Mouse (Mus musculus) heart, embryonic 13.5 days (tissue): ENCODE results near the gene Ssh1. TPM values are rescaled to one million over a fixed set of nuclear protein-coding genes. Genes with fewer than 3 reads are reported as not detected.

Source experiments
- ATAC-seq: fragments of 200-750 bp; cut with Nextera tagmentation; 2 replicates; pipeline ENCODE4 v1.8.0; 2017; ENCODE audit warnings: moderate TSS enrichment; ENCODE audit not compliant: insufficient number of reproducible peaks, low FRiP score, low TSS enrichment; ENCODE audit errors: extremely low read depth
- H3K27ac ChIP-seq: fragments of 300-500 bp; sonication (generic); replicated peaks from 2 replicates; pipeline ENCODE4 v1.5.1; 2015; ENCODE audit warnings: moderate library complexity, mild to moderate bottlenecking, inconsistent platforms
- H3K27me3 ChIP-seq: fragments of 300-500 bp; sonication (generic); replicated peaks from 2 replicates; pipeline ENCODE4 v1.6.1; 2015; ENCODE audit warnings: mild to moderate bottlenecking, inconsistent platforms
- H3K36me3 ChIP-seq: fragments of 300-500 bp; sonication (generic); 2 replicates; pipeline ENCODE4 v1.6.1; 2015; ENCODE audit warnings: mild to moderate bottlenecking, inconsistent platforms
- H3K4me1 ChIP-seq: fragments of 300-500 bp; sonication (generic); 2 replicates; pipeline ENCODE4 v1.6.1; 2015; ENCODE audit warnings: inconsistent platforms
- H3K4me2 ChIP-seq: fragments of 300-500 bp; sonication (generic); 2 replicates; pipeline ENCODE4 v1.6.1; 2015; ENCODE audit warnings: inconsistent platforms, mild to moderate bottlenecking, moderate library complexity
- H3K4me3 ChIP-seq: fragments of 300-500 bp; sonication (generic); 2 replicates; pipeline ENCODE4 v1.5.1; 2015; ENCODE audit warnings: moderate library complexity, mild to moderate bottlenecking, inconsistent platforms
- H3K9ac ChIP-seq: fragments of 300-500 bp; sonication (generic); 2 replicates; pipeline ENCODE4 v1.6.1; 2015; ENCODE audit warnings: inconsistent platforms, mild to moderate bottlenecking, moderate library complexity
- H3K9me3 ChIP-seq: fragments of 300-500 bp; sonication (generic); 2 replicates; pipeline ENCODE4 v1.6.1; 2016; ENCODE audit warnings: inconsistent platforms
- WGBS: fragments of 180-500 bp; shearing (Covaris S2); methylation state at CpG from one replicate; pipeline ENCODE4 v1.1.7; 2015; ENCODE audit warnings: mixed read lengths; 5-methylcytosine and 5-hydroxymethylcytosine counted together
- polyA plus RNA-seq: library from polyadenylated mRNA; unstranded; fragments of >200 nt; fragmentation: Nextera tagmentation; extraction: Ambion mirVana; gene quantifications from 2 replicates; pipeline ENCODE4 v1.2.1, GENCODE M21; 2015

Ssh1 gene
- polyA plus RNA-seq, 1 experiment from 2014 or later: 13.5 TPM

GRCm38 (mm10) chr5:113965659-113966185 is 28.0 kb downstream of the Ssh1 start:
- H3K9me3 ChIP-seq: no peaks in the 10 kb centered on the region
- H3K4me3 ChIP-seq: no peak overlapping the region

GRCm38 (mm10) chr5:113964972-113965371 is 28.7 kb downstream of the Ssh1 start:
- Histone ChIP-seq H3K36me3 (peaks cover 80% of the 10 kb centered on the region), H3K27ac (no peak overlapping the region), H3K9ac (no peak overlapping the region), H3K4me2 (no peak overlapping the region), H3K9me3 (no peaks in the 10 kb centered on the region), H3K4me1 (peaks cover 36% of the 10 kb centered on the region), H3K27me3 (no peaks in the 10 kb centered on the region), H3K4me3 (no peak overlapping the region)
- no peak for ATAC-seq
- 78% methylated on average over 14 of the region's 14 CpGs for WGBS

More at GRCm38 (mm10) chr5:113965659-113966185, 28.0 kb downstream of the Ssh1 start:
- no peak overlapping the region for H3K27ac ChIP-seq
- H3K4me1 ChIP-seq: peaks cover 35% of the 10 kb centered on the region
- H3K9ac ChIP-seq: no peak overlapping the region
- peaks cover 79% of the 10 kb centered on the region for H3K36me3 ChIP-seq
- no peak overlapping the region for H3K4me2 ChIP-seq
- H3K27me3 ChIP-seq: no peaks in the 10 kb centered on the region
- no peak for ATAC-seq
- 92% methylated on average over 7 of the region's 7 CpGs for WGBS

GRCm38 (mm10) chr5:113961776-113962175 is 31.9 kb downstream of the Ssh1 start:
- peaks cover 44% of the 10 kb centered on the region for H3K4me1 ChIP-seq
- H3K9ac ChIP-seq: no peak overlapping the region
- H3K4me2 ChIP-seq: peak overlapping the region; percentile 14; the same call in 1 of the 2 replicates
- no peak for ATAC-seq
- H3K9me3 ChIP-seq: no peaks in the 10 kb centered on the region
- H3K36me3 ChIP-seq: peaks cover 68% of the 10 kb centered on the region
- 18% methylated on average over 7 of the region's 7 CpGs for WGBS
- peak overlapping the region; percentile 33 for H3K27ac ChIP-seq
- H3K4me3 ChIP-seq: no peak overlapping the region
- no peaks in the 10 kb centered on the region for H3K27me3 ChIP-seq

GRCm38 (mm10) chr5:113960416-113960815 is 33.3 kb downstream of the Ssh1 start:
- H3K27ac ChIP-seq: no peak overlapping the region
- WGBS: 63% methylated on average over 8 of the region's 8 CpGs
- no peaks in the 10 kb centered on the region for H3K27me3 ChIP-seq
- H3K4me1 ChIP-seq: peaks cover 41% of the 10 kb centered on the region
- no peak overlapping the region for H3K9ac ChIP-seq
- no peak overlapping the region for H3K4me2 ChIP-seq
- H3K36me3 ChIP-seq: peaks cover 61% of the 10 kb centered on the region
- ATAC-seq: no peak
- H3K4me3 ChIP-seq: no peak overlapping the region
- H3K9me3 ChIP-seq: no peaks in the 10 kb centered on the region

GRCm38 (mm10) chr5:113959039-113959438 is 34.7 kb downstream of the Ssh1 start:
- Histone ChIP-seq H3K4me2 (no peak overlapping the region), H3K4me1 (peaks cover 53% of the 10 kb centered on the region), H3K36me3 (peaks cover 56% of the 10 kb centered on the region), H3K9ac (no peak overlapping the region), H3K4me3 (no peak overlapping the region), H3K27me3 (no peaks in the 10 kb centered on the region), H3K27ac (no peak overlapping the region), H3K9me3 (no peaks in the 10 kb centered on the region)
- 27% methylated on average over 6 of the region's 6 CpGs for WGBS
- ATAC-seq: no peak

GRCm38 (mm10) chr5:113956510-113956909 is 37.2 kb downstream of the Ssh1 start:
- Histone ChIP-seq H3K4me3 (no peak overlapping the region), H3K36me3 (peaks cover 59% of the 10 kb centered on the region), H3K27ac (no peak overlapping the region), H3K9me3 (no peaks in the 10 kb centered on the region), H3K4me1 (peaks cover 62% of the 10 kb centered on the region), H3K4me2 (no peak overlapping the region), H3K9ac (no peak overlapping the region), H3K27me3 (no peaks in the 10 kb centered on the region)
- 10% methylated on average over 4 of the region's 4 CpGs for WGBS
- no peak for ATAC-seq

- WGBS: 75% methylated on average over 8 of the region's 8 CpGs
- Histone ChIP-seq H3K4me1 (peaks cover 64% of the 10 kb centered on the region), H3K4me3 (no peak overlapping the region), H3K36me3 (peaks cover 56% of the 10 kb centered on the region), H3K9ac (no peak overlapping the region), H3K4me2 (no peak overlapping the region), H3K9me3 (no peaks in the 10 kb centered on the region), H3K27me3 (no peaks in the 10 kb centered on the region), H3K27ac (no peak overlapping the region)
- ATAC-seq: no peak
Observed at GRCm38 (mm10) chr5:113955691-113956090, 38.0 kb downstream of the Ssh1 start.

- WGBS: 52% methylated on average over 5 of the region's 5 CpGs
- no peak overlapping the region for H3K27ac ChIP-seq
Observed at GRCm38 (mm10) chr5:113955281-113955680, 38.4 kb downstream of the Ssh1 start.

GRCm38 (mm10) chr5:113954421-113954820 is 39.3 kb downstream of the Ssh1 start:
- H3K9ac ChIP-seq: no peak overlapping the region
- H3K9me3 ChIP-seq: no peaks in the 10 kb centered on the region
- H3K4me3 ChIP-seq: no peak overlapping the region
- peak overlapping the region; percentile 82 for H3K27ac ChIP-seq
- peaks cover 67% of the 10 kb centered on the region for H3K4me1 ChIP-seq
- ATAC-seq: no peak
- H3K27me3 ChIP-seq: no peaks in the 10 kb centered on the region
- H3K36me3 ChIP-seq: peaks cover 62% of the 10 kb centered on the region
- H3K4me2 ChIP-seq: peak overlapping the region; percentile 36
- WGBS: 4% methylated on average over 7 of the region's 7 CpGs

More at GRCm38 (mm10) chr5:113955281-113955680, 38.4 kb downstream of the Ssh1 start:
- no peak overlapping the region for H3K4me2 ChIP-seq
- peaks cover 56% of the 10 kb centered on the region for H3K36me3 ChIP-seq
- H3K9ac ChIP-seq: no peak overlapping the region
- H3K4me1 ChIP-seq: peaks cover 68% of the 10 kb centered on the region
- no peak overlapping the region for H3K4me3 ChIP-seq
- no peaks in the 10 kb centered on the region for H3K27me3 ChIP-seq
- ATAC-seq: no peak
- no peaks in the 10 kb centered on the region for H3K9me3 ChIP-seq

- Histone ChIP-seq H3K9me3 (no peaks in the 10 kb centered on the region), H3K9ac (no peak overlapping the region; the same call in 1 of the 2 replicates), H3K36me3 (peaks cover 69% of the 10 kb centered on the region), H3K4me3 (no peak overlapping the region), H3K4me2 (0 out of 2 replicates have a peak overlapping the region, but pooled peaks have one; percentile 31), H3K27ac (peak overlapping the region; percentile 88), H3K4me1 (peaks cover 57% of the 10 kb centered on the region), H3K27me3 (no peaks in the 10 kb centered on the region)
- 45% methylated on average over 10 of the region's 10 CpGs for WGBS
- ATAC-seq: no peak
Observed at GRCm38 (mm10) chr5:113952519-113952918, 41.2 kb downstream of the Ssh1 start.

GRCm38 (mm10) chr5:113951693-113952071 is 42.0 kb downstream of the Ssh1 start:
- peak overlapping the region; percentile 31 for H3K4me2 ChIP-seq
- no peak for ATAC-seq
- whole genome bisulfite sequencing: 10% methylated on average over 11 of the region's 11 CpGs
- peaks cover 57% of the 10 kb centered on the region for H3K4me1 ChIP-seq
- peak overlapping the region; percentile 88 for H3K27ac ChIP-seq
- H3K36me3 ChIP-seq: peaks cover 69% of the 10 kb centered on the region
- peak overlapping the region; percentile 68 for H3K9ac ChIP-seq
- H3K27me3 ChIP-seq: no peaks in the 10 kb centered on the region
- H3K4me3 ChIP-seq: no peak overlapping the region
- peaks cover 4% of the 10 kb centered on the region; the same call in 1 of the 2 replicates for H3K9me3 ChIP-seq
